Mouse (Mus musculus): ENCODE measurements at regions not wholly inside any gene's neighbourhood (a gene's known extent, or its start where the extent isn't known, plus 50 kb on each side); places are given as distances from the start of the nearest gene placed in this dataset.
A peak's percentile ranks its signal among the peaks of the same experiment; 100 is the strongest.
"Not testable (repeated sequence)": the region's sequence is repeated elsewhere in the genome, so short reads cannot be mapped to it uniquely, and the experiment has no call there.

GRCm38 (mm10) chr9:78789703-78790102 lies 174.4 kb downstream of the Cd109 start:
- Histone ChIP-seq H3K9me3 (ENCODE audit: low read length) (no peaks in the 10 kb centered on the region), H3K4me3 (ENCODE audit: low read length) (no peak overlapping the region), H3K9ac (replicated peaks; ENCODE audit: low read length) (no peak overlapping the region), H3K27ac (no peak overlapping the region), H3K36me3 (ENCODE audit: insufficient read depth, low read length) (no peaks in the 10 kb centered on the region), H3K4me1 (ENCODE audit: insufficient read depth, low read length) (no peaks in the 10 kb centered on the region), H3K27me3 (ENCODE audit: insufficient read depth, low read length) (no peaks in the 10 kb centered on the region), H3K4me2 (ENCODE audit: low read depth, low read length) (no peak overlapping the region)
- DNase-seq (ENCODE audit: low spot score) (peak; percentile 23), ATAC-seq (0 out of 2 replicates have a peak, but pooled peaks have one; percentile 45)
- TF ChIP-seq CTCF (IDR thresholded peaks at IDR 0.05; ENCODE audit: low read depth): no peak

GRCm38 (mm10) chr9:78790155-78790554 lies 174.8 kb downstream of the Cd109 start:
- Histone ChIP-seq H3K9ac (replicated peaks; ENCODE audit: low read length) (no peak overlapping the region), H3K36me3 (ENCODE audit: insufficient read depth, low read length) (no peaks in the 10 kb centered on the region), H3K27me3 (ENCODE audit: insufficient read depth, low read length) (no peaks in the 10 kb centered on the region), H3K9me3 (ENCODE audit: low read length) (no peaks in the 10 kb centered on the region), H3K27ac (no peak overlapping the region), H3K4me2 (ENCODE audit: low read depth, low read length) (no peak overlapping the region), H3K4me3 (ENCODE audit: low read length) (no peak overlapping the region), H3K4me1 (ENCODE audit: insufficient read depth, low read length) (no peaks in the 10 kb centered on the region)
- no peak for TF ChIP-seq CTCF (IDR thresholded peaks at IDR 0.05; ENCODE audit: low read depth)
- DNase-seq (ENCODE audit: low spot score): no peak
- ATAC-seq: no peak
- 77% methylated on average over 2 of the region's 2 CpGs for WGBS

GRCm38 (mm10) chr9:78795801-78796200 lies 180.5 kb downstream of the Cd109 start:
- TF ChIP-seq CTCF (IDR thresholded peaks at IDR 0.05; ENCODE audit: low read depth): no peak
- Histone ChIP-seq H3K4me2 (ENCODE audit: low read depth, low read length) (no peak overlapping the region), H3K9ac (replicated peaks; ENCODE audit: low read length) (no peak overlapping the region), H3K4me1 (ENCODE audit: insufficient read depth, low read length) (no peaks in the 10 kb centered on the region), H3K36me3 (ENCODE audit: insufficient read depth, low read length) (no peaks in the 10 kb centered on the region), H3K4me3 (ENCODE audit: low read length) (no peak overlapping the region), H3K27me3 (ENCODE audit: insufficient read depth, low read length) (no peaks in the 10 kb centered on the region), H3K9me3 (ENCODE audit: low read length) (no peaks in the 10 kb centered on the region), H3K27ac (no peak overlapping the region)
- ATAC-seq (no peak), DNase-seq (ENCODE audit: low spot score) (no peak)
- WGBS: 37% methylated on average over 1 of the region's 1 CpGs

GRCm38 (mm10) chr9:78817221-78817620 lies 201.9 kb downstream of the Cd109 start:
- ATAC-seq (no peak), DNase-seq (ENCODE audit: low spot score) (no peak)
- Histone ChIP-seq H3K36me3 (ENCODE audit: insufficient read depth, low read length) (no peaks in the 10 kb centered on the region), H3K4me3 (ENCODE audit: low read length) (no peak overlapping the region), H3K4me1 (ENCODE audit: insufficient read depth, low read length) (no peaks in the 10 kb centered on the region), H3K27ac (no peak overlapping the region), H3K27me3 (ENCODE audit: insufficient read depth, low read length) (no peaks in the 10 kb centered on the region), H3K9ac (replicated peaks; ENCODE audit: low read length) (no peak overlapping the region), H3K9me3 (ENCODE audit: low read length) (no peaks in the 10 kb centered on the region), H3K4me2 (ENCODE audit: low read depth, low read length) (no peak overlapping the region)
- no peak for TF ChIP-seq CTCF (IDR thresholded peaks at IDR 0.05; ENCODE audit: low read depth)
- WGBS: 65% methylated on average over 4 of the region's 4 CpGs

GRCm38 (mm10) chr9:78821554-78822212 lies 206.3 kb downstream of the Cd109 start:
- 7% methylated on average over 34 of the region's 52 CpGs for WGBS
- not testable (repeated sequence) for H3K36me3 ChIP-seq (ENCODE audit: insufficient read depth, low read length); H3K9me3 ChIP-seq (ENCODE audit: low read length); H3K9ac ChIP-seq (replicated peaks; ENCODE audit: low read length); H3K27me3 ChIP-seq (ENCODE audit: insufficient read depth, low read length); H3K27ac ChIP-seq; H3K4me1 ChIP-seq (ENCODE audit: insufficient read depth, low read length)
- Histone ChIP-seq H3K4me2 (ENCODE audit: low read depth, low read length) (peak overlapping the region; percentile 56), H3K4me3 (ENCODE audit: low read length) (peak overlapping the region; percentile 33)
- ATAC-seq (peak; percentile 79), DNase-seq (ENCODE audit: low spot score) (peak; percentile 6)

- Histone ChIP-seq H3K27me3 (ENCODE audit: insufficient read depth, low read length) (no peaks in the 10 kb centered on the region), H3K9me3 (ENCODE audit: low read length) (no peaks in the 10 kb centered on the region), H3K4me1 (ENCODE audit: insufficient read depth, low read length) (peaks cover 4% of the 10 kb centered on the region; the same call in 1 of the 2 replicates), H3K4me3 (ENCODE audit: low read length) (no peak overlapping the region), H3K9ac (replicated peaks; ENCODE audit: low read length) (no peak overlapping the region), H3K4me2 (ENCODE audit: low read depth, low read length) (peak overlapping the region; percentile 30; the same call in 1 of the 2 replicates), H3K27ac (no peak overlapping the region), H3K36me3 (ENCODE audit: insufficient read depth, low read length) (no peaks in the 10 kb centered on the region)
- DNase-seq (ENCODE audit: low spot score) (peak; percentile 15), ATAC-seq (no peak)
- TF ChIP-seq CTCF (IDR thresholded peaks at IDR 0.05; ENCODE audit: low read depth): no peak
- 62% methylated on average over 9 of the region's 9 CpGs for WGBS
These were observed 229.8 kb downstream of the Cd109 start for GRCm38 (mm10) chr9:78844969-78845683.

GRCm38 (mm10) chr9:78846110-78846509 lies 230.8 kb downstream of the Cd109 start:
- ATAC-seq (peak; percentile 86), DNase-seq (ENCODE audit: low spot score) (peak; percentile 32)
- peak overlapping the region; percentile 30 for H3K4me2 ChIP-seq (ENCODE audit: low read depth, low read length)
- H3K36me3 ChIP-seq (ENCODE audit: insufficient read depth, low read length): no peaks in the 10 kb centered on the region
- 23% methylated on average over 7 of the region's 7 CpGs for WGBS
- no peaks in the 10 kb centered on the region for H3K27me3 ChIP-seq (ENCODE audit: insufficient read depth, low read length)
- peaks cover 4% of the 10 kb centered on the region; the same call in 1 of the 2 replicates for H3K4me1 ChIP-seq (ENCODE audit: insufficient read depth, low read length)
- H3K4me3 ChIP-seq (ENCODE audit: low read length): no peak overlapping the region
- no peak for TF ChIP-seq CTCF (IDR thresholded peaks at IDR 0.05; ENCODE audit: low read depth)
- H3K9ac ChIP-seq (replicated peaks; ENCODE audit: low read length): no peak overlapping the region
- no peak overlapping the region for H3K27ac ChIP-seq
- no peaks in the 10 kb centered on the region for H3K9me3 ChIP-seq (ENCODE audit: low read length)
